Mouse (Mus musculus) lung, embryonic 14.5 days (tissue): Measurements from ENCODE around the gene Fam57b. TPM values are rescaled to one million over a fixed set of nuclear protein-coding genes. Genes with fewer than 3 reads are reported as not detected.
A peak's percentile ranks its signal among the peaks of the same experiment; 100 is the strongest.

Source experiments
- ATAC-seq: fragments of 200-750 bp; cut with Nextera tagmentation; 2 replicates; pipeline ENCODE4 v1.8.0; 2017; ENCODE audit warnings: mild to moderate bottlenecking, moderate TSS enrichment, moderate library complexity; ENCODE audit not compliant: insufficient read depth
- DNase-seq: peaks from one replicate; pipeline ENCODE4 v3.0.0-alpha.2; 2015
- H3K27ac ChIP-seq: fragments of 300-500 bp; sonication (generic); 2 replicates; pipeline ENCODE4 v1.5.1; 2014; ENCODE audit warnings: low read depth, mild to moderate bottlenecking, moderate library complexity
- H3K27me3 ChIP-seq: fragments of 300-500 bp; sonication (generic); 2 replicates; pipeline ENCODE4 v1.6.1; 2014; ENCODE audit warnings: low read length, control low read depth; ENCODE audit not compliant: insufficient read depth
- H3K36me3 ChIP-seq: fragments of 300-500 bp; sonication (generic); 2 replicates; pipeline ENCODE4 v1.6.1; 2014; ENCODE audit warnings: control low read depth; ENCODE audit not compliant: insufficient read depth
- H3K4me1 ChIP-seq: fragments of 300-500 bp; sonication (generic); 2 replicates; pipeline ENCODE4 v1.6.1; 2014; ENCODE audit warnings: antibody characterized with exemption, control low read depth; ENCODE audit not compliant: insufficient read depth
- H3K4me2 ChIP-seq: fragments of 300-500 bp; sonication (generic); 2 replicates; pipeline ENCODE4 v1.6.1; 2014; ENCODE audit warnings: mild to moderate bottlenecking
- H3K4me3 ChIP-seq: fragments of 300-500 bp; sonication (generic); 2 replicates; pipeline ENCODE4 v1.5.1; 2014; ENCODE audit warnings: low read depth, low read length
- H3K9ac ChIP-seq: fragments of 300-500 bp; sonication (generic); 2 replicates; pipeline ENCODE4 v1.6.1; 2014
- H3K9me3 ChIP-seq: fragments of 300-500 bp; sonication (generic); 2 replicates; pipeline ENCODE4 v1.6.1; 2016; ENCODE audit warnings: low read depth, low read length, control low read depth
- CTCF ChIP-seq: IDR thresholded peaks from 2 replicates; pipeline ENCODE4 v1.5.1; 2016; ENCODE audit warnings: antibody characterized with exemption, low read depth
- WGBS: fragments of 180-500 bp; shearing (Covaris S2); extraction: QIAGEN DNeasy Blood & Tissue Kit; methylation state at CpG from one replicate; pipeline ENCODE4 v1.1.7; 2014; 5-methylcytosine and 5-hydroxymethylcytosine counted together
- polyA plus RNA-seq: library from polyadenylated mRNA; unstranded; fragments of >200 nt; fragmentation: Nextera tagmentation; extraction: Ambion mirVana; gene quantifications from 2 replicates; pipeline ENCODE4 v1.2.1, GENCODE M21; 2014

Fam57b gene
- polyA plus RNA-seq, 1 experiment from 2014 or later = 0.17 TPM

GRCm38 (mm10) chr7:126818818-126819217 lies 21.4 kb downstream of the Fam57b start:
- peak; percentile 35 for TF ChIP-seq CTCF
- no peaks in the 10 kb centered on the region for H3K36me3 ChIP-seq
- no peak overlapping the region for H3K9ac ChIP-seq
- WGBS = 16% methylated on average over 1 of the region's 1 CpGs
- H3K9me3 ChIP-seq = no peaks in the 10 kb centered on the region
- H3K4me2 ChIP-seq = no peak overlapping the region
- H3K4me1 ChIP-seq = no peaks in the 10 kb centered on the region
- ATAC-seq (no peak), DNase-seq (no peak)
- no peak overlapping the region for H3K4me3 ChIP-seq
- H3K27me3 ChIP-seq = peaks cover 15% of the 10 kb centered on the region
- H3K27ac ChIP-seq = no peak overlapping the region

- no peaks in the 10 kb centered on the region for H3K4me1 ChIP-seq
- DNase-seq = peak; percentile 92
- peaks cover 22% of the 10 kb centered on the region for H3K27me3 ChIP-seq
- H3K27ac ChIP-seq = no peak overlapping the region
- peak; percentile 96 for TF ChIP-seq CTCF
- no peaks in the 10 kb centered on the region for H3K36me3 ChIP-seq
- H3K9me3 ChIP-seq = no peaks in the 10 kb centered on the region
- no peak overlapping the region for H3K9ac ChIP-seq
- peak; percentile 52 for ATAC-seq
- 25% methylated on average over 7 of the region's 7 CpGs for WGBS
- no peak overlapping the region for H3K4me3 ChIP-seq
- no peak overlapping the region for H3K4me2 ChIP-seq
These were observed 24.5 kb downstream of the Fam57b start for GRCm38 (mm10) chr7:126821835-126822511.

GRCm38 (mm10) chr7:126822741-126823140 lies 25.3 kb downstream of the Fam57b start:
- Histone ChIP-seq H3K4me1 (no peaks in the 10 kb centered on the region), H3K4me3 (peak overlapping the region; percentile 25; the same call in 1 of the 2 replicates), H3K9ac (no peak overlapping the region), H3K36me3 (no peaks in the 10 kb centered on the region), H3K4me2 (peak overlapping the region; percentile 57; the same call in 1 of the 2 replicates), H3K27me3 (peaks cover 22% of the 10 kb centered on the region), H3K27ac (no peak overlapping the region), H3K9me3 (no peaks in the 10 kb centered on the region)
- ATAC-seq (no peak), DNase-seq (no peak)
- 10% methylated on average over 9 of the region's 9 CpGs for WGBS
- no peak for TF ChIP-seq CTCF

DNA sequence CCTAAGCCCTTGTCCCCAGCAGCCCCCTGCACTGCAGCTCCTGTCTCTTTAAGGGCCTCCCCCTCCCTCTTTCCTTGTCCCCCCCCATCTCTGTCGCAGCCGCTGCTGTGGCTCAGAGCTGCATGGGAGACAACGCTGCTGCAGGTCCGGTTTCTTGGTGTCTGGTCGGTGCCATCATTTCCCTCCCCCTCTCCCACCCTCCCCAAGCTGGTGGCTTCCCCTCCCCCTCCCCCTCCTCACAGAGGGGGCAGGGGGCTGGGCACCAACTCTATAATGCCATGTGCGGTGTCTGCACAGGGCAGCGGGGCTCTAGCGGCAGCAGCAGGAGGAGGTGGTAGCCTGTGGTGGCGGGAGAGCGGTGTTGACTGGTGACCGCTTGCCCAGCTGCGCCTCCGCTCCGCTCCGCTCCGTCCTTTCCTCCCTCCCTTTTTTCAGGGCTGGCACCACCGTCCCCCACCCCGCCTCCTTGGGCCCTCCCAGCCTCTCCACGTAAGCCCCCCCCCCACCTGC lies 25.8 kb downstream of the Fam57b start:
- Histone ChIP-seq H3K4me2 (peak overlapping the region; percentile 57), H3K4me1 (no peaks in the 10 kb centered on the region), H3K27me3 (peaks cover 22% of the 10 kb centered on the region), H3K36me3 (no peaks in the 10 kb centered on the region), H3K4me3 (peak overlapping the region; percentile 25), H3K9me3 (no peaks in the 10 kb centered on the region), H3K27ac (no peak overlapping the region), H3K9ac (peak overlapping the region; percentile 23; the same call in 1 of the 2 replicates)
- WGBS = 0% methylated on average over 17 of the region's 19 CpGs
- DNase-seq (no peak), ATAC-seq (no peak)
- no peak for TF ChIP-seq CTCF

DNA sequence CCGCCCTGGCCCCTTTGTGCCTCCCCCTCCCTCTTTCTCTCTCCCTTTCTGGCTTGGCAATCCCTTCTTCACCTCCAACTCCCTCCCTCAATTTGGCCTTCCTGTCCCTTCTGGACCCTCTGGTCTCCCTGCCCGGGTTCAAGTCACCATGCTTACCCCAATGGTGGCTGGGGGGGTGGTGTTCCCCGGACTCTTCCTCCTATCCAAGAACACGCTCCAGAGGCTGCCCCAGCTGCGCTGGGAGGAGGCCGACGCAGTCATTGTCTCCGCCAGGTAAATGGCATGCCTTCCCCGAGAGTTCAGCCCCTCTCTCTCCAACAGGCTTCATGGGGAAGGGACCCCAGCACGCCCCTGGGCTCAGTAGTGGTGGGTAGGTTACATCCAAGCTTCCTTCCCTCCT lies 26.5 kb downstream of the Fam57b start:
- WGBS = 10% methylated on average over 10 of the region's 10 CpGs
- H3K9ac ChIP-seq = no peak overlapping the region
- TF ChIP-seq CTCF = no peak
- no peak for DNase-seq
- H3K9me3 ChIP-seq = no peaks in the 10 kb centered on the region
- no peak overlapping the region for H3K4me3 ChIP-seq
- no peak overlapping the region for H3K4me2 ChIP-seq
- no peaks in the 10 kb centered on the region for H3K36me3 ChIP-seq
- H3K4me1 ChIP-seq = no peaks in the 10 kb centered on the region
- H3K27ac ChIP-seq = no peak overlapping the region
- ATAC-seq = no peak
- H3K27me3 ChIP-seq = peaks cover 22% of the 10 kb centered on the region

GRCm38 (mm10) chr7:126825403-126825802 lies 27.9 kb downstream of the Fam57b start:
- DNase-seq = peak; percentile 72
- H3K9ac ChIP-seq = no peak overlapping the region
- no peak overlapping the region for H3K4me2 ChIP-seq
- ATAC-seq = no peak
- no peak for TF ChIP-seq CTCF
- H3K27me3 ChIP-seq = peaks cover 22% of the 10 kb centered on the region
- H3K4me3 ChIP-seq = no peak overlapping the region
- H3K9me3 ChIP-seq = no peaks in the 10 kb centered on the region
- no peak overlapping the region for H3K27ac ChIP-seq
- H3K4me1 ChIP-seq = no peaks in the 10 kb centered on the region
- no peaks in the 10 kb centered on the region for H3K36me3 ChIP-seq
- 9% methylated on average over 8 of the region's 8 CpGs for WGBS

GRCm38 (mm10) chr7:126825952-126826351 lies 28.5 kb downstream of the Fam57b start:
- TF ChIP-seq CTCF = no peak
- DNase-seq = no peak
- WGBS = 60% methylated on average over 5 of the region's 5 CpGs
- ATAC-seq = no peak
- no peaks in the 10 kb centered on the region for H3K4me1 ChIP-seq
- no peak overlapping the region for H3K9ac ChIP-seq
- no peaks in the 10 kb centered on the region for H3K9me3 ChIP-seq
- no peak overlapping the region for H3K27ac ChIP-seq
- no peaks in the 10 kb centered on the region for H3K36me3 ChIP-seq
- H3K4me2 ChIP-seq = no peak overlapping the region
- H3K27me3 ChIP-seq = peaks cover 22% of the 10 kb centered on the region
- no peak overlapping the region for H3K4me3 ChIP-seq
